Mouse (Mus musculus) olfactory bulb, adult 2 months (tissue): Measurements from ENCODE around the gene Zfp512b. TPM values are rescaled to one million over a fixed set of nuclear protein-coding genes. Genes with fewer than 3 reads are reported as not detected.
A peak's percentile ranks its signal among the peaks of the same experiment; 100 is the strongest.

Experiments
- H3K27ac ChIP-seq: fragments of 200-500 bp; 2 replicates; pipeline ENCODE4 v1.5.1; 2012; ENCODE audit warnings: low read depth, low read length; ENCODE audit not compliant: insufficient read depth
- H3K4me1 ChIP-seq: fragments of 200-500 bp; 2 replicates; pipeline ENCODE4 v1.6.1; 2012; ENCODE audit warnings: low read length; ENCODE audit not compliant: control insufficient read depth, insufficient read depth
- H3K4me3 ChIP-seq: fragments of 200-500 bp; 2 replicates; pipeline ENCODE4 v1.5.1; 2012; ENCODE audit warnings: mild to moderate bottlenecking, low read depth, low read length, moderate library complexity; ENCODE audit not compliant: insufficient read depth
- CTCF ChIP-seq: fragments of 200-500 bp; IDR thresholded peaks from 2 replicates; pipeline ENCODE4 v1.5.1; 2012; ENCODE audit warnings: low read depth, mild to moderate bottlenecking, low read length, moderate library complexity; ENCODE audit not compliant: insufficient read depth
- POLR2A ChIP-seq: fragments of 200-500 bp; IDR thresholded peaks from 2 replicates; pipeline ENCODE4 v1.6.1; 2012; ENCODE audit warnings: mild to moderate bottlenecking, low read depth, low read length, moderate library complexity; ENCODE audit not compliant: insufficient read depth
- WGBS: fragments of 180-500 bp; shearing (Covaris S2); methylation state at CpG from one replicate; pipeline ENCODE4 v1.1.7; 2018; 5-methylcytosine and 5-hydroxymethylcytosine counted together
- polyA plus RNA-seq: library from polyadenylated mRNA; stranded (reverse); fragments of >200 nt; gene quantifications from 2 replicates; pipeline ENCODE4 v1.2.4, GENCODE M21; 2012; ENCODE audit warnings: low replicate concordance; ENCODE audit not compliant: missing spikeins, insufficient read depth, insufficient read length

Gene Zfp512b
- polyA plus RNA-seq, 1 experiment: not detected

- no peak for TF ChIP-seq CTCF
- TF ChIP-seq POLR2A: no peak
- 1% methylated on average over 6 of the region's 6 CpGs for WGBS
- peaks cover 25% of the 10 kb centered on the region for H3K4me1 ChIP-seq
Measured at GRCm38 (mm10) chr2:181593042-181593421, 429 bp upstream of the Zfp512b start.

GRCm38 (mm10) chr2:181591528-181592085, 996 bp downstream of the Zfp512b start, which contains the start of gene Prpf6:
Gene Prpf6, plus strand, starts transcription at chr2:181591868.
- Histone ChIP-seq H3K4me3 (peak within 1 kb of the TSS; percentile 98), H3K27ac (peak within 1 kb of the TSS; percentile 95), H3K4me1 (peaks cover 17% of the 10 kb centered on the region)
- 9% methylated on average over 5 of the region's 5 CpGs for WGBS
- no peak for TF ChIP-seq CTCF

More at GRCm38 (mm10) chr2:181593042-181593421, 429 bp upstream of the Zfp512b start:
- H3K4me3 ChIP-seq: peak overlapping the region; percentile 98
- peak overlapping the region; percentile 95 for H3K27ac ChIP-seq

- Histone ChIP-seq H3K4me3 (no peak overlapping the region), H3K4me1 (peaks cover 11% of the 10 kb centered on the region), H3K27ac (no peak overlapping the region)
- TF ChIP-seq CTCF (no peak), POLR2A (no peak)
- WGBS: 90% methylated on average over 5 of the region's 5 CpGs
Measured at GRCm38 (mm10) chr2:181590471-181590870, 2.1 kb downstream of the Zfp512b start.

GRCm38 (mm10) chr2:181589732-181590105, 2.9 kb downstream of the Zfp512b start:
- no peak overlapping the region for H3K27ac ChIP-seq
- H3K4me1 ChIP-seq: peaks cover 7% of the 10 kb centered on the region; the same call in 1 of the 2 replicates
- TF ChIP-seq CTCF (no peak), POLR2A (no peak)
- 94% methylated on average over 9 of the region's 9 CpGs for WGBS
- no peak overlapping the region for H3K4me3 ChIP-seq

GRCm38 (mm10) chr2:181589011-181589731, 3.4 kb downstream of the Zfp512b start:
- Histone ChIP-seq H3K27ac (no peak overlapping the region), H3K4me3 (no peak overlapping the region), H3K4me1 (peaks cover 7% of the 10 kb centered on the region; the same call in 1 of the 2 replicates)
- 93% methylated on average over 10 of the region's 10 CpGs for WGBS
- TF ChIP-seq CTCF: no peak
- TF ChIP-seq POLR2A: no peak

- Histone ChIP-seq H3K4me3 (no peak overlapping the region), H3K4me1 (peaks cover 7% of the 10 kb centered on the region; the same call in 1 of the 2 replicates), H3K27ac (no peak overlapping the region)
- 92% methylated on average over 11 of the region's 11 CpGs for WGBS
- TF ChIP-seq POLR2A (no peak), CTCF (no peak)
Measured at GRCm38 (mm10) chr2:181588229-181588780, 4.3 kb downstream of the Zfp512b start.

- WGBS: 72% methylated on average over 6 of the region's 6 CpGs
- TF ChIP-seq CTCF: no peak
- no peak for TF ChIP-seq POLR2A
- Histone ChIP-seq H3K4me1 (peaks cover 7% of the 10 kb centered on the region; the same call in 1 of the 2 replicates), H3K4me3 (no peak overlapping the region), H3K27ac (no peak overlapping the region)
Measured at GRCm38 (mm10) chr2:181587796-181588195, 4.8 kb downstream of the Zfp512b start.

GRCm38 (mm10) chr2:181586124-181586523, 6.5 kb downstream of the Zfp512b start:
- Histone ChIP-seq H3K4me3 (no peak overlapping the region), H3K27ac (no peak overlapping the region), H3K4me1 (peaks cover 4% of the 10 kb centered on the region)
- WGBS: 97% methylated on average over 3 of the region's 3 CpGs
- TF ChIP-seq CTCF (no peak), POLR2A (no peak)

- no peak overlapping the region for H3K27ac ChIP-seq
- TF ChIP-seq POLR2A (no peak), CTCF (no peak)
- H3K4me1 ChIP-seq: peaks cover 8% of the 10 kb centered on the region
- no peak overlapping the region for H3K4me3 ChIP-seq
- WGBS: 90% methylated on average over 5 of the region's 5 CpGs
Measured at GRCm38 (mm10) chr2:181585506-181585905, 7.1 kb downstream of the Zfp512b start.
